Mouse (Mus musculus) urinary bladder, postnatal 36 days (tissue): ENCODE data around the gene Pgc.

Experiments used
- DNase-seq, 2 experiments: peaks; one replicate each; pipeline ENCODE4 v3.0.0; 2022; ENCODE audit warnings: low spot score in 2 of 2, mixed read lengths in 1 of 2

The Pgc gene

DNA sequence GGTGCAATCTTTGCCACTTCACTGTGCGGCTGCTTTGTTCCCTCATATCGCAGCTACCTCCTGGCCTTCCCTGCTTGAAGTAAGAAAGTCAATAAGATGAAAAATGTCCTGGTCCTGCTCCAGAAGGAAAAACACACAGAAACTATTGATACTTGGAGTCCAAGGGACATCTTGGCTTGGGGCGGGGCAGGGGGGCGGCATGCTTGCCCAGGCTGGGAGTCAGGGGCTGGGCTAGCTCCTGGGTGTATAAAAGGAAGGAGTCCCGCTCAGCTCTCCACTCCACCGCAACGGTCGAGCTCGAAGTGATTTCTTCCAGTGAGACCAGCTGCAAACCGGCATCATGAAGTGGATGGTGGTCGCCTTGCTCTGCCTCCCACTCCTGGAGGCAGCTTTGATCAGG lies at the start of gene Pgc:
Pgc (plus strand) TSS at position 277 of the 400 bp plus-strand sequence.
- DNase-seq = no peak

DNA sequence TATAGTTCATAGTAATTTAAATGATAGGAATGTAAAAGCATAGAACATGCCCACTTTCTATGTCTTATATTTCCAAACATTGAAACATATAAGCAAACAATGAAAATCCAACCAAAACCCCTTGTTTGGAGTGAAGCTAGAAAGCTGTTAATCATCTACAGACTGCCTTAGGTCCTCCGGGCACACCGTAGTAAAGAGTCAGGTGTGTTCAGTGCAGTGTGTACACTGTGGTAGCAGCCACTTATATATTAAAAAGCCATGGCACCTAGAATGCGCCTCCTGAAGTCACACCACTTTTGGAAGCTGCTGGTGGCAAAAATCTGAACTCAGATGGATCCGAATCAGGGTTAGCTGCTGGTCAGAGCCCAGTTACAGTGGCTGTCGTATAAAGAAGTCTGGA lies 48.4 kb upstream of the Pgc start:
- no peak for DNase-seq

DNA sequence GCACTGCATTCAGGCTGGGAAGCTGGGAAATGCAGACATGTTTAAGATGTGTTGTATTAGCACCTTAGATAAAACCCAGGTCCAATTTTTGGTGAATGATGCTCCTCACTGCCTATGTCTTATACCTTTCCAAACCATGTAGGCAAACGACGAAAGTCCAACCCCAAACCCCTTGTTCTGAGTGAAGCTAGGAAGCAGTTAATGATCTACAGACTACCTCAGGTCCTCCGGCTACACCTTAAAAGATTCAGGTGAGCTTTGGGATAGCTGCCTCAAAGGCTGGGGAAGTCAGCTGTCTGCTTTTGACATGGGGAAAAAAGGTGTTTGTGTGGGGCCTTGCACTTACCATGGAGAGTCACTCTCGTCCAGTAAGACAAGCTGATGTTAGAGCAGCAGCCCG lies 47.9 kb upstream of the Pgc start:
- no peak for DNase-seq

DNA sequence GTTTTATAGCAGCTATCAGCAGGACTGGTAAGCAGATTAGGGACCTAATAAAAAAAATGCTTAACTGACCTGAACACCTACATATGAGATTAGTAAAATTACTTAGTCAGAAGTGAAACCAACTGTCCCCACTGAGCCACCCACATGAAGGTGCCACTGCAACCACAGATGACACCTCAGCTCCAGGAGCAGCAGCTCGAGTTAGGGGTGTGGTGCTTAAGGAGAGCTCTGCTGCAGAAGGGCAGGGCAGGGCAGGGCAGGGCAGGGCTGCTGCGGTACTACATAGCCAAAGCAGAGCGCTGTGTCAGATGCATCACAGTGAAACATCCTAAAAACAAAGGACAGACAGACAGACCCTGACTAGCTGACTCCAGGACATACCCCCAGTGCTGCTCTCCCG lies 43.8 kb upstream of the Pgc start:
- no peak for DNase-seq

DNA sequence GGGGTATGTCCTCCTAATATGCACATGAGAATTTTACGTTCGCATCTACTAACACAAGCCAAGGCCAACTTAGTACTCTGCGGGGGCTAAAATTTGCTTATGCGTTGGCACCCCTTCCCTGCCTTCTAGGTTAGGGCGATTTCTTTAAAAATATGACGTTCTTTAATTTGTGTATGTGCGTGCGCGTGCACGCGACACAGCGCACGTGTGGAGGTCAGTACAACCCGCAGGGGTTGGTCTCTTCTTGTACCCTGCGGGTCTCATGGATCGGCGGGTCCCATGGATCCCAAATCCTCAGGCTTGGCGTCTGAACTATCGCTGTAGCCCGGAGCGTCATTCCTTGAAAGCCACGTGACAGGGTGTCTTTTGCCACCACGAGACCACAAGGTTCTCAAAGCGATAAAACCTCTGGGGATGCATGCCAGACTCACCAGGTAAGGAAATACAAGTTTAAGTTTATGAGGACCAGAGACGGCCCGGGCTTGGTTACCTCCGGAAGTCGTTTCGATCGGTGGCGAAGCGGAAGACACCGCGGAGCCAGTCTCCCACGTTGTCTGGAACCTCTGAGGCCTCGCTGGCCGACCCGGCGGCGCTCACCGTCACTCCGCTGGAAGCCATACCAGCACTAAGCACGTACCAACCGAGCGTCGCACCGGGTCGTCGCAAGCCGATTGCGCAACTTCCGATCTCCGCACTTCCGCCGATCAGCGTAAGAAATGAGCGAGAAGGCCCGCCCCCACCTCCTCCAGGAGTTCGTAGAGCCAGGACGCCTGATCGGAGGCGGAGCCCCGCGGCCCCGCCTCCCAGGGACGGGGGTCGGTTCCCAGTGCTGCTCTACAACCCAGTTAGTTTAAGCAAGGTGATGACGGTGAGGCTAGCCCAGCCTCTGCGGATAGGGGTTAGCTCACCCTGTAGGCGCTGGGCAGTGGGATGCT lies 39.0 kb upstream of the Pgc start:
- peak; percentile 87 to 94 for DNase-seq

DNA sequence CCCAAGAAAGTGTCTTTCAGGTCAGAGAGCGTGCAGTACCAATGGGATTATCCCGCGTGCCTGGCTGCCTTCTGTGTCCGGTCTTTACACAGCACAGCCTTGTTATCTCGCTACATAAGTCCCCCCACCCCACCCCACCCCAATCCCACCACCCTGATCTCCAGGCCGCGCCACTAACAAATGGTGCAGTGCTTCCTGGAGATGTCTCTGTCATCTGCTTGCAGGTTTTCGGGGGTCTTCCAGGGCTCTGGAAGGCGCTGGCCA lies 38.4 kb upstream of the Pgc start, which contains the start of gene Tomm6:
Tomm6 (minus strand) TSS at position 43 of the 264 bp plus-strand sequence.
- no peak for DNase-seq

DNA sequence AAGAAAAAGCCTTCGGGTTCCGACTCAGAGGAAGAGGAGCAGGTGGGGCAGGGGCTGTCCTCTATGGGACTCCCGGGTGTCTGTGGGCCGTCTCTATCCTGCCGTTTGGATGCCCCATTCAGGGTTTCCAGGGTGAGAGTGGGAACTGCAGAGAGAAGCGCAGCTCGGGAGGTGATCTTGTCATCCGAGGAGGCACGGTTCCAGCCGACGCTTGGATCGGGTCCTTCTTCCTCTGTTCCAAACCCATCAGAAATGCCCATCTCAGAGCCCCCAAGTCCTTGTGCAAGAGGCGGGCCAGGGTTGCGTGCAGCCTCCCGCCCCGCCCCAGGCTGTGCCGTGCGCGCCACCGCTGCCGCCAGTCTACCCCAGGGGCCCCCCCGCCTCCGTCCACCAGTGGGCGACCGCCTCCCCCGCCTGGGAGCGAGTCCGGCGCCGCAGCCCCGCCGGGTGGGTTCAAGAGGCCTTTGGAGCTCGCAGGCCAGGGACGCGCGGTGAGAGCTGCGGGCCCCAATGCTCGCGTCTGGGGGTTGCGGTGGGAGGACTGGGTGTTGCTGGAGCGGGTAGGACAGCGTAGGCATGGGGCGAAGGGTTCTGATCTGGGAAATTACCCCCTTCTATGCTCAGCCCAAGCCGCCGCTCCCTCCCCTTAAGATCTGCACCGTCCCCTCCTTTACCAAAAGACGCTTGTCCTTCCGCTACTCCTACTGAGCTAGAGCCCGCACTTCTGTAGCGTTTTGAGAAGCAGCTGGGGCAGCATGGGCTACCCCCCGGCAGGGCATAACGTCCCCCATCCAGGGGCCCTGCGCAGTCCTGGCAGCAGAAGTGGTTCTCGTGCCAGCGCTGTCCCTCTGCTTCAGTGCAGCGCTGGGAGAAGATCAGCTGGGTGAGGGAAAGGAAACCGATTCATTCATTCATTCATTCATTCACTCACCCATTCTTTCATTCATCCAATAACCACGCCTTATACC lies 37.8 kb upstream of the Pgc start, which contains the start of gene Frs3:
Frs3 (plus strand) TSS at position 423 of the 968 bp plus-strand sequence.
- peak in 1 of 2 experiments; percentile 55 for DNase-seq

DNA sequence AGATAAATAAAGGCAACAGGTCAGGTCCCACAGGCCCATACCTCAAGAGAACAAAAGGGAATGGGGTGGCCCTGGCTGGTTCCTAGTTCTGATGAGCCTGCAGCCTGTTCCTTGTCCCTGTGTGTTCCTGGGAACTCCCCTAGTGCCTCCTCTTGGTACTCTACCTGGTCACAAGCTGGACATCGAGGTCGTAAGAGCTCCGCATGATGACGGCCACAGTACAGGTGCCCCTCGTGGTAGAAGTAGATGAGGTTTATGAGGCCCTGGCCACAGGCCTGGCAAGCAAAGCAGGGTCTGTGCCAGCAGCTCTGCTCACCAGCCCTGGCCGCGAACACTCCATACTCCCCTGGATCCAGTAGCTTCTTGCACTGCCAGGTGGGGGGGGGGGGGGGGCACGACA lies 36.7 kb upstream of the Pgc start:
- no peak for DNase-seq

DNA sequence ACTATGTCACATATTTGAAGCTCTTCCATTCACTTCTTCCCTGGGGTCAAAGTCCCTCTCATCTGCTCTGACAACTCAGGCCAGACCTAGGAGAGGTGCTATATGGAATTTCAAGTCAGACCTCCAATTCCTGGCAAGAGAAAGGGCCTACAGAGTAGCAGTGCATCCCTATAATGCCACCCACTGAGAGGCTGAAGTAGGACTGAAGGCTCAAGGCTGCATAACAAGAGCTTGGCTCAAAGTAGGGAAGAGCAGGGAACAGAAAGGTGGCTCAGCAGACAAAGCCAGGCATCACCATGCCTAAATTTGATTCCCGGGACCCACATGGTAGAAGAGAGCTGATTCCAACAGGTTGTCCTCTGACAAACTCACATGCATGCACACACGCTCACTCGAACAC lies 35.0 kb upstream of the Pgc start:
- no peak for DNase-seq

DNA sequence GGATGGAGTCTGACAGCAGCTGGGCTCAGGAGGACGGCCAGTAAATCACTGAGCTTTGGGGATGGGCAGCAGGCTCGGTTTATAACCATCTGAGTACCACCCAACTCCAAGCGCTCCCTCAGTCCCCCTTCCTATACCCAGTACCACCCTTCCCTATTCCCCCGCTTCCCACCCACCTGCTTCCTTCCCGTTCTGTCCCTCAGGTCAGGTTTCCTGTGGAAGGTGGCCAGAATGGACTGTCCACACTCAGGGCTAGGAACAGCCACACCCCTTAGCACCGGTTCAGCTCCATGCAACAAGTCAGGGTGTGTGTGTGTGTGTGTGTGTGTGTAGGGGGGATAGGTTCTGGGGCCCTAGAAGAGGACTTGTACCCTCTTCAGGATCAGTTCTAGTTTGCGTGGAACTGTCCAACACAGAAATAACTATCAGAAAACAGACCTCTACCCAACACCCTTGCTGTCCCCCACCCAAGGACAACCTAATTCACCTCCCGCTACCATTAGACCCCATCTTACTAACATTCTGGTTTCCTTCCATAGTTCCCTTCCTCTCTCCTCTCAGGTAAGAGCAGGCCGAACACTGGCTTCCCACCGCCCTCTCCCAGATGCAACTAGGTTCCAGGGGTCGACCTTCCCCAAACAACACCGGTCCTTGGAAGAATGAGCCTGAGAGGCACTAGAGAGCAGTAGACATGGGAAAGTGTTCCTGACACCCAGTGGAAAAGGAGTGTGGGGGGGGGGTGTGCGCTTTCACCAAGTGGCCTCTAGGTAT lies 32.8 kb upstream of the Pgc start:
- DNase-seq = no peak

DNA sequence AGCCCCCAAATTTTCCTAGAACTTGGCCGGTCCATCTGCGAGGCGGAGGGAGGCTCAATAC lies 32.4 kb upstream of the Pgc start, which contains the start of gene Gm21981:
Gm21981 (minus strand) TSS at position 14 of the 61 bp plus-strand sequence.
- DNase-seq = no peak

DNA sequence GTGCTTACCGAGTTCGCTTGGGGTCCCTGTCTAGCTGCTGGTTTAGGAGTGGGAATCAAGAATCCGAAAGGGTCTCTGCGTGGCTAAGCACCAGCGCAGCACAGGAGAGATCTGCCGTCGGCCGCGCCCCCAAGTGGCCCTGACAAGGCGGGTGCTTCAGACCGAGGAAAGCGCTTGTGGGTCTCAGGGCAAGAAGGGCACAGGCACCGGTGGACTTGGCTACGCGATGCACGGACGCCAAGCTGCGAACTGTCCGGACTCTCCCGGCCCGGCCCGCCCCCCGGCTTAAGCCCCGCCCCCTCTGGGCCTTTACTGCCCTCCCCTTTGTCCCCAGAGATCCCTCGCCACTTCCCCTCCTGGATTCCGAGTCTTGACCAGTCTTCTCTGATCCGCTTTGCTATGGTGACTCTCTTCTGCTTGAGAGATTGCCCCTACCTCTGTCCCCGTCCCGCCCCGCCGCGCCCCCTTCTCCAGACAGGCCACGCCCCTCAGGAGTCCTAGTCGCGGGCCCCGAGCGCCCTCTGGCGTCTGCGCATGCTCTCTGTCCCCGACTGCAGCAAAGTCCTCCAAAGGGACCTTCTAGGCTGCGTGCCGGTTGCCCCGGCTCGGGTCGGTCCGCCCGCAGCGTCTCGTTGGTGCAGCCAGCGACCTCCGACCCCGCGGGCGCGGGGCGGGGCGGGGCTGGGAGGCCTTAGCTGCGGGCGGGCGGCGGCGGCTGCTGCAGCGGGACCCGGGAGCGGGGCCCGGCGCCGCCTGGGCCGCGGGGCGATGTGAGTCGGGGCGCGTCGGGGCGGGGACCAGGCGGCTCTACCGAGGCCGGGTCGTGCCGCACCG lies 31.9 kb upstream of the Pgc start, which contains the start of gene Prickle4:
Prickle4 (minus strand) TSS at position 234 of the 834 bp plus-strand sequence.
- DNase-seq = peak; percentile 93 to 98

DNA sequence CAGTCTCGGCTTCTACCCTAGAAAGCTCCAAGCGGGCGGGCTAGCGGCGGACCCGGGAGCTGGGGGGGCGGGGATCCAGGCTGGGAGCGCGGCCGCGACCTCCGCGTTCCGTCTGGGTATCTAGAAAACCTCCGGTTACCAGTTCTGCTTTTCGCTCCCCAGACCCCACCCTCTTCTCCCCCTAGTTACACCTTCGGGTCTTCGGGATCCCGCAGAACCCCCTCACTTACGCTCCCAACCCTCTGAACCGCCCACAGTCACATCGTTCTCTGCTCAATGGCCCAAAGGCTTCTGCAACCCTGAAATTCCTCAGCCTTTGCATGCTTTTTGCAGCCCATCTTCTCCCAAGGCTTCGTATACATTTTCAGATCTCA lies 31.3 kb upstream of the Pgc start:
- no peak for DNase-seq

DNA sequence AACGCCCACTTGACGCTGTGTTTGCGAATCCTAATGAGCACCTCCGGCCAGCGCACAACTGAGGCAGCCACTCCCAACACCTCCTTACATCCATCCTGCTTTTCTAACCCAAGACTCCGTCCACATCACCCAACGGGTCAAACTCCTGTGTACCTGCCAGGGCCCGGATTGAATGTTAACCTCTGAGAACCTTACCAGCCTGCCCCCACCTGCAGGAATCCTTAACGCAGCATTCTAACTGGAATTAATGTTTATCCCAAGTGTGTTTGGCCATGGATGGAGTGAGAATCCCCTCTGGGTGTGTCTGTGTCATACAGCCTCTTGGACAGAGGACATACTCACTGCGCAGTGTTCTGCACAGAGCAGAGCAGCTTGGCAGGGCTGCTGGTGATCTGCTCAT lies 28.5 kb upstream of the Pgc start:
- no peak for DNase-seq

DNA sequence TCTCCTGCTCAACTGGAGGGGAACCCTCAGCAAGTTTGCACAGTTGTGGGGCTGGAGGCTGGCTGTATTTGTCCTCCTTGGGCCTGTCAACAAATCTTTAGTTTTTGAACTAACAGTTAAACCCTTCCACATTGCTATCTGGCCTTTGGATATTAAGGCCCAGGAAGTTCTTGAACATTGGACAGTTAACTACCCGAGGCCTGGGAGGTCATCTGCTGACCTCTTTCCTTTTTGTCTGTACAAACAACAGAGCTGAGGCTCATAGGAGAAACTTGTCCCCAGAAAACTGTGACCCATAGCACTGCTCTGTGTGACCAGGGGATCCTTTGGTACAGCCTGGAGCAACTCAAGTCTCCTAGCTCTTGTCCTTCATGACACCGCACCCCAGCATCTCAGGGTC lies 27.6 kb upstream of the Pgc start:
- no peak for DNase-seq

DNA sequence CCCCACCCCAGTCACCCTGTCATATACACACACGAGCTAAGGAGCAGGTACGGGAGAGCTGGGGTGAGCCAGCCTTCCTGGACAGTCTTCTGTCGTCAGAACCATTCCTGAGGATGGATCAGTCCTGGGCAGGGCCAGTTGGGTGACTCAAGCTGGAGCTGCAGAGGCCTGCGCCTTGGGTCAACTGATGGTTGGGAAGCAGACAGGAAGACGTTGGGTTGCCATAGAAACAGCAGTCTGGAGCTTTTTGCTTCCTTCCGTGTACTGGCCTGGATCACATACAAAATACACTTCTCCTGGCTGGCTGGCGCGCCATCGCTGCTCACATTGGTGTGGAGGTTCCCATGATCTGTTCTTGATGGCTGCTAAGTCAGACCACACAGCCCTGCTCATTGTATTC lies 24.8 kb upstream of the Pgc start:
- DNase-seq = no peak

DNA sequence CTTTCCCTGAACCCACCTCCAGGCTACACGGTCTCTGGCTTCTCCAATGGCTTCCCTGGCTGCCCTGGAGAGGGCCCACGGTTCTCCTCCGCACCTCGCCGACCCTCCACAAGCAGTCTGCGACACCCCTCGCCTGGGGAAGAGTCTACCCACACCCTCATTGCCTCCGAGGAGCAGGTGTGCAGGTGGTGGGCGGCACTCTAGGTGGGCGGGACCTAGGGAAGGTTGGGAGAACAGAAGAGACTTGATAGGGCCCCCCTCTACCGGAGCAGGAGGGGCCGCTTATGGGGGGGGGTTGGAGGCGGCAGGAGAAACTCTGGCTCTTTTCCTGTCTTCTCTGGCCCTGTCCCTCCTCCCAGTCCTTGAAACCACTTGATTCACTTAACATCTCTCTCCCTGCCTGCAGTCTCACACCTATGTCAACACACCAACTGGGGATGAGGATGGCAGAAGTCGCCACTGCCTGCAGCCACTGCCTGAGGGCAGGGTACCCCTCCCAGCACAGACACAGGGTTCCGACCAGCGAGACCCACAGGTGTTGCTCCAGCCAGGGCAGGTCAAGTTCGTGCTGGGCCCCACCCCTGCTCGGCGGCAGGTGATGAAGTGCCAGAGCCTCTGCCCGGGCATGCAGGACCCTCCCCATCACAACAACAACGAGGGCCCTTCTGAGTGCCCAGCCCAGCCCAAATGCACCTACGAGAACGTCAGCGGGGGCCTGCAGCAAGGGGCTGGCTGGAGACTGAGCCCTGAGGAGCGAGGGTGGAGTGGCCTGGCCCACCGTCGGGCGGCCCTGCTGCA lies 23.9 kb upstream of the Pgc start:
- no peak for DNase-seq

DNA sequence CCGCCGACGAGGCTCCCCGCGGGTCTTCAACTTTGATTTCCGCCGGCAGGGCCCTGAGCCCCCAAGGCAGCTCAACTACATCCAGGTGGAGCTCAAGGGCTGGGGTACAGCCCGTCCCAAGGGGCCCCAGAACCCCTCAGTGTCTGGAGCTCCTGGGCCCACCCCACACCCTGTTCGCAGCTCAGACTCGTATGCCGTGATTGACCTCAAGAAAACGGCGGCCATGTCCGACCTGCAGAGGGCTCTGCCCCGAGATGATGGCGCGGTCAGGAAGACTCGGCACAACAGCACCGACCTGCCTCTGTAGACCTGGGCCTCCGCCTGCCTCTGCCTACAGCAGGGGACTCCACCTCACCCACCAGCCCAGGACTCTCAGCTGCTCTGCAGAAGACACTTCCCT lies 23.1 kb upstream of the Pgc start:
- no peak for DNase-seq

DNA sequence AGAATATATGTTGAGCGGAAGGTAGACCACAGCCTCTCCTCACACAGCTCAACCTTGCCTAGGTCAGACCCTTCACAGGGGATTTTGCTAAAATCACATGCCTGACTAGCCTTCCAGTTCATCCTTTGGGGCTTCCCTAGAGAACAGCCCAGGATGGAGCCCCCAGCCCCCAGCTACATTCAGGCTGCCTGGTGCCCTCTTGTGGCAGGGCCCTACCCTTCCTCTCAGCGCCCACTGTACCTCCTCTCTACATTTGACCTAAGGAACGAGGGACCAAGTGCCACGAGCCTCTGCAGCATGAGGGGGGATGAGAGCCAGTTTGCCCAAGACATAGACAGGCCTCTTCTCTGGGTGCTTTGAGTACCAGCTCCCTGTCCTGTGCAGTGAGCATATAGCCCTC lies 21.9 kb upstream of the Pgc start:
- DNase-seq = no peak

DNA sequence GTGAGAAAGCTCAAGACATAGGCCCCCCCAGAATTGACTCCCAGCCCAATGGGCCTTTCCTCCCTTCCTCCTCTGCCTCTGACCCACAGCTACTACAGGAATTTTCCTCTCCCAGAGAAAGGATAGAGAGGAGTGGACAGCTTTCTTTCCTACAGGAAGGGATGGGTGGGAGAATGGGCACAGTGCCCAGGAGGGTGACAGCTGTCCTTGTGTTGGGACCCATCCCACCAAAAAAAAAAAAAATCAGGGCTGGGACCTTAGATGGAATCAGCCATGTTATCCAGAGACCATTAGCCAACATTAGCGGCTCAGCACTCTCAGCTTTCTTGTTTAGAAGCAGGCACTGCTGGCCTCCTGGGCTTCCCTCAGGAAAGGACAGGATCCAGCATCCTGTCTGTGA lies 20.4 kb upstream of the Pgc start:
- no peak for DNase-seq

DNA sequence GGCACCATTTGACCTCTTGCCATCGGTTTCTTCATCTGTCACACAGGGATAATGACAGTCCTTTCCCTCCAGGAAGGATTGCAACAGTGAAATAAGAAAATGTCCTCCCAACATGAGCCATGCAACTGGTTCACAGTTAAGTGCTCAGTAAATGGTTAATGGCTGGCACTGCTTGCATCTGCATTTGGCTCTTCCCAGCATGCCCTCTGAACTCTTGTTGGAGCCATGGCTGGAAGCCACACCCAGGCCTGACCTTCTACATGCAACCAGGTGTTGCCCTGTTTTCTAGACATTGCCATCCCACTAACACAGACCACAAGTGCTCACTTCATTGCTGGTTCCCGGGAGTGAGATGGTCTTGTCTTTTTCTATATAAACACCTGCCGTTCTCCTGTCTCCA lies 18.7 kb upstream of the Pgc start:
- DNase-seq = no peak
